Mouse (Mus musculus) heart, embryonic 13.5 days (tissue): ENCODE results near the gene Pax1. TPM values are rescaled to one million over a fixed set of nuclear protein-coding genes. Genes with fewer than 3 reads are reported as not detected.

Source experiments
- polyA plus RNA-seq: library from polyadenylated mRNA; unstranded; fragments of >200 nt; fragmentation: Nextera tagmentation; extraction: Ambion mirVana; gene quantifications from 2 replicates; pipeline ENCODE4 v1.2.1, GENCODE M21; 2015

Pax1 gene
- polyA plus RNA-seq, 1 experiment from 2014 or later = 1.4 TPM

Other genes starting within 250 kb of the Pax1 start
- 0.33 TPM in 1 of 2 replicates, not detected in the other for gene Nkx2-2, start 167.7 kb upstream of the Pax1 start, polyA plus RNA-seq